Mouse (Mus musculus) midbrain, embryonic 13.5 days (tissue): ENCODE data around the gene Stx8. TPM values are rescaled to one million over a fixed set of nuclear protein-coding genes. Genes with fewer than 3 reads are reported as not detected.
A peak's percentile ranks its signal among the peaks of the same experiment; 100 is the strongest.

Experiments used
- ATAC-seq: fragments of 200-750 bp; cut with Nextera tagmentation; 2 replicates; pipeline ENCODE4 v1.8.0; 2017; ENCODE audit warnings: mild to moderate bottlenecking, moderate TSS enrichment, moderate library complexity
- H3K27ac ChIP-seq: fragments of 300-500 bp; sonication (generic); 2 replicates; pipeline ENCODE4 v1.5.1; 2015; ENCODE audit warnings: inconsistent platforms, mild to moderate bottlenecking, moderate library complexity
- H3K27me3 ChIP-seq: fragments of 300-500 bp; sonication (generic); 2 replicates; pipeline ENCODE4 v1.6.1; 2015; ENCODE audit warnings: mild to moderate bottlenecking, inconsistent platforms
- H3K36me3 ChIP-seq: fragments of 300-500 bp; sonication (generic); 2 replicates; pipeline ENCODE4 v1.6.1; 2015; ENCODE audit warnings: mild to moderate bottlenecking, inconsistent platforms
- H3K4me1 ChIP-seq: fragments of 300-500 bp; sonication (generic); replicated peaks from 2 replicates; pipeline ENCODE4 v1.6.1; 2015; ENCODE audit warnings: inconsistent platforms
- H3K4me2 ChIP-seq: fragments of 300-500 bp; sonication (generic); replicated peaks from 2 replicates; pipeline ENCODE4 v1.6.1; 2015; ENCODE audit warnings: moderate library complexity, mild to moderate bottlenecking, inconsistent platforms
- H3K4me3 ChIP-seq: fragments of 300-500 bp; sonication (generic); replicated peaks from 2 replicates; pipeline ENCODE4 v1.5.1; 2015; ENCODE audit warnings: mild to moderate bottlenecking, inconsistent platforms
- H3K9ac ChIP-seq: fragments of 300-500 bp; sonication (generic); replicated peaks from 2 replicates; pipeline ENCODE4 v1.6.1; 2015; ENCODE audit warnings: mild to moderate bottlenecking, inconsistent platforms
- H3K9me3 ChIP-seq: fragments of 300-500 bp; sonication (generic); 2 replicates; pipeline ENCODE4 v1.6.1; 2016; ENCODE audit warnings: mild to moderate bottlenecking, inconsistent platforms
- WGBS: fragments of 180-500 bp; shearing (Covaris S2); methylation state at CpG from one replicate; pipeline ENCODE4 v1.1.7; 2015; 5-methylcytosine and 5-hydroxymethylcytosine counted together
- polyA plus RNA-seq: library from polyadenylated mRNA; unstranded; fragments of >200 nt; fragmentation: Nextera tagmentation; extraction: Ambion mirVana; gene quantifications from 2 replicates; pipeline ENCODE4 v1.2.1, GENCODE M21; 2015

The Stx8 gene
- polyA plus RNA-seq, 1 experiment from 2014 or later, result 67.4 TPM

- no peak for ATAC-seq
- Histone ChIP-seq H3K4me3 (no peak overlapping the region), H3K9ac (no peak overlapping the region), H3K36me3 (no peaks in the 10 kb centered on the region), H3K4me1 (peaks cover 23% of the 10 kb centered on the region), H3K4me2 (no peak overlapping the region), H3K27ac (no peak overlapping the region), H3K27me3 (peaks cover 28% of the 10 kb centered on the region), H3K9me3 (no peaks in the 10 kb centered on the region)
- WGBS, result 83% methylated on average over 6 of the region's 6 CpGs
Observed at GRCm38 (mm10) chr11:68227837-68228236, 261.8 kb downstream of the Stx8 start.

GRCm38 (mm10) chr11:68228941-68229665, 263.1 kb downstream of the Stx8 start:
- 61% methylated on average over 18 of the region's 18 CpGs for WGBS

GRCm38 (mm10) chr11:68231558-68231957, 265.6 kb downstream of the Stx8 start:
- Histone ChIP-seq H3K4me1 (peaks cover 21% of the 10 kb centered on the region), H3K36me3 (no peaks in the 10 kb centered on the region), H3K9me3 (no peaks in the 10 kb centered on the region), H3K9ac (no peak overlapping the region), H3K4me3 (no peak overlapping the region), H3K4me2 (no peak overlapping the region), H3K27me3 (peaks cover 56% of the 10 kb centered on the region), H3K27ac (no peak overlapping the region)
- no peak for ATAC-seq
- 95% methylated on average over 5 of the region's 5 CpGs for WGBS

More at GRCm38 (mm10) chr11:68228941-68229665, 263.1 kb downstream of the Stx8 start:
- Histone ChIP-seq H3K4me2 (no peak overlapping the region), H3K27ac (no peak overlapping the region), H3K36me3 (no peaks in the 10 kb centered on the region), H3K4me1 (peaks cover 27% of the 10 kb centered on the region), H3K9me3 (no peaks in the 10 kb centered on the region), H3K27me3 (peaks cover 38% of the 10 kb centered on the region), H3K9ac (no peak overlapping the region; the same call in 1 of the 2 replicates), H3K4me3 (no peak overlapping the region)
- ATAC-seq, result no peak

- no peak overlapping the region for H3K27ac ChIP-seq
- H3K4me1 ChIP-seq, result peaks cover 10% of the 10 kb centered on the region
- 0 out of 2 replicates have a peak, but pooled peaks have one; percentile 14 for ATAC-seq
- peaks cover 61% of the 10 kb centered on the region for H3K27me3 ChIP-seq
- no peak overlapping the region for H3K4me3 ChIP-seq
- 78% methylated on average over 9 of the region's 9 CpGs for WGBS
- no peak overlapping the region for H3K9ac ChIP-seq
- H3K4me2 ChIP-seq, result no peak overlapping the region
- H3K9me3 ChIP-seq, result no peaks in the 10 kb centered on the region
- no peaks in the 10 kb centered on the region for H3K36me3 ChIP-seq
Observed at GRCm38 (mm10) chr11:68233469-68233965, 267.5 kb downstream of the Stx8 start.

- WGBS, result 15% methylated on average over 5 of the region's 5 CpGs
- ATAC-seq, result no peak
- Histone ChIP-seq H3K4me3 (no peak overlapping the region), H3K27ac (no peak overlapping the region), H3K27me3 (peaks cover 65% of the 10 kb centered on the region), H3K36me3 (no peaks in the 10 kb centered on the region), H3K4me1 (peaks cover 17% of the 10 kb centered on the region), H3K9ac (no peak overlapping the region), H3K9me3 (0 out of 2 replicates have a peak, but pooled peaks cover 2% of the 10 kb centered on the region), H3K4me2 (no peak overlapping the region)
Observed at GRCm38 (mm10) chr11:68239756-68240155, 273.8 kb downstream of the Stx8 start.

- Histone ChIP-seq H3K9ac (peak overlapping the region; percentile 4; the same call in 1 of the 2 replicates), H3K36me3 (no peaks in the 10 kb centered on the region), H3K4me1 (peaks cover 35% of the 10 kb centered on the region), H3K4me3 (no peak overlapping the region), H3K27me3 (peaks cover 63% of the 10 kb centered on the region), H3K27ac (peak overlapping the region; percentile 64), H3K9me3 (0 out of 2 replicates have a peak, but pooled peaks cover 2% of the 10 kb centered on the region), H3K4me2 (peak overlapping the region; percentile 33)
- 30% methylated on average over 16 of the region's 16 CpGs for WGBS
- peak; percentile 73 for ATAC-seq
Observed at GRCm38 (mm10) chr11:68244254-68244991, 278.4 kb downstream of the Stx8 start.

- Histone ChIP-seq H3K9me3 (0 out of 2 replicates have a peak, but pooled peaks cover 2% of the 10 kb centered on the region), H3K27me3 (peaks cover 65% of the 10 kb centered on the region), H3K36me3 (no peaks in the 10 kb centered on the region), H3K4me3 (no peak overlapping the region), H3K9ac (no peak overlapping the region), H3K4me2 (no peak overlapping the region), H3K27ac (peak overlapping the region; percentile 64), H3K4me1 (peaks cover 32% of the 10 kb centered on the region)
- WGBS, result 88% methylated on average over 5 of the region's 5 CpGs
- no peak for ATAC-seq
Observed at GRCm38 (mm10) chr11:68244992-68245261, 278.9 kb downstream of the Stx8 start.

- no peak overlapping the region for H3K9ac ChIP-seq
- H3K4me2 ChIP-seq, result no peak overlapping the region
- peaks cover 35% of the 10 kb centered on the region for H3K4me1 ChIP-seq
- ATAC-seq, result no peak
- H3K9me3 ChIP-seq, result no peaks in the 10 kb centered on the region
- H3K27me3 ChIP-seq, result peaks cover 39% of the 10 kb centered on the region
- H3K4me3 ChIP-seq, result no peak overlapping the region
- H3K36me3 ChIP-seq, result no peaks in the 10 kb centered on the region
- 16% methylated on average over 6 of the region's 6 CpGs for WGBS
- no peak overlapping the region for H3K27ac ChIP-seq
Observed at GRCm38 (mm10) chr11:68247897-68248296, 281.9 kb downstream of the Stx8 start.

- WGBS, result 69% methylated on average over 6 of the region's 6 CpGs
- Histone ChIP-seq H3K36me3 (no peaks in the 10 kb centered on the region), H3K9ac (no peak overlapping the region), H3K9me3 (no peaks in the 10 kb centered on the region), H3K4me3 (no peak overlapping the region), H3K27ac (no peak overlapping the region), H3K27me3 (peaks cover 37% of the 10 kb centered on the region), H3K4me1 (peaks cover 19% of the 10 kb centered on the region), H3K4me2 (no peak overlapping the region)
- ATAC-seq, result no peak
Observed at GRCm38 (mm10) chr11:68250106-68250505, 284.1 kb downstream of the Stx8 start.

- Histone ChIP-seq H3K4me1 (peaks cover 5% of the 10 kb centered on the region; the same call in 1 of the 2 replicates), H3K36me3 (no peaks in the 10 kb centered on the region), H3K27me3 (peaks cover 11% of the 10 kb centered on the region; the same call in 1 of the 2 replicates), H3K4me2 (no peak overlapping the region), H3K4me3 (no peak overlapping the region), H3K9ac (no peak overlapping the region), H3K27ac (no peak overlapping the region), H3K9me3 (no peaks in the 10 kb centered on the region)
- no peak for ATAC-seq
- 96% methylated on average over 7 of the region's 7 CpGs for WGBS
Observed at GRCm38 (mm10) chr11:68253531-68253930, 287.5 kb downstream of the Stx8 start.
